Mouse (Mus musculus) myocyte (in vitro differentiated cells): ENCODE results near the gene Naxe. TPM values are rescaled to one million over a fixed set of nuclear protein-coding genes. Genes with fewer than 3 reads are reported as not detected.

Experiments used
- H3K27me3 ChIP-seq: one replicate; pipeline ENCODE4 v1.6.1; 2011; ENCODE audit not compliant: control insufficient read depth, insufficient read depth, insufficient read length
- H3K36me3 ChIP-seq: one replicate; pipeline ENCODE4 v1.6.1; 2011; ENCODE audit not compliant: control insufficient read depth, insufficient read depth
- H3K4me2 ChIP-seq: one replicate; pipeline ENCODE4 v1.6.1; 2011; ENCODE audit warnings: low read depth, control low read depth
- H3K4me3 ChIP-seq: one replicate; pipeline ENCODE4 v1.5.1; 2011; ENCODE audit warnings: mild to moderate bottlenecking, control low read depth, moderate library complexity
- H3K79me2 ChIP-seq: one replicate; pipeline ENCODE4 v1.6.1; 2011; ENCODE audit not compliant: control insufficient read depth, insufficient read depth
- H3ac ChIP-seq: one replicate; pipeline ENCODE4 v1.6.1; 2011; ENCODE audit not compliant: control insufficient read depth, insufficient read length
- CEBPB ChIP-seq: IDR thresholded peaks from 2 replicates; pipeline ENCODE4 v1.6.1; 2011; ENCODE audit warnings: mild to moderate bottlenecking, moderate library complexity; ENCODE audit not compliant: poor library complexity, insufficient read depth, severe bottlenecking
- E2F4 ChIP-seq: IDR thresholded peaks from one replicate; pipeline ENCODE4 v1.6.1; 2011; ENCODE audit warnings: mild to moderate bottlenecking, control low read depth, moderate library complexity; ENCODE audit not compliant: insufficient read depth
- MAX ChIP-seq: IDR thresholded peaks from one replicate; pipeline ENCODE4 v1.6.1; 2011; ENCODE audit warnings: low read depth, mild to moderate bottlenecking, control low read depth
- MYOD1 ChIP-seq, 3 experiments: IDR thresholded peaks; one replicate each; pipeline ENCODE4 v1.6.1; 2011; ENCODE audit warnings: control low read depth in 2 of 3, low read depth in 2 of 3, mild to moderate bottlenecking in 2 of 3, moderate library complexity in 1 of 3; ENCODE audit not compliant: insufficient read length in 2 of 3, control insufficient read depth in 1 of 3
- MYOG ChIP-seq, 3 experiments: IDR thresholded peaks; one replicate each; pipeline ENCODE4 v1.6.1; 2011; ENCODE audit warnings: control low read depth in 2 of 3, low read depth in 2 of 3, mild to moderate bottlenecking in 2 of 3; ENCODE audit not compliant: insufficient read length in 2 of 3, control insufficient read depth in 1 of 3, insufficient read depth in 1 of 3
- POLR2A ChIP-seq: IDR thresholded peaks from one replicate; pipeline ENCODE4 v1.6.1; 2011; ENCODE audit warnings: low read depth, mild to moderate bottlenecking, control low read depth, moderate library complexity; ENCODE audit not compliant: insufficient read length
- POLR2AphosphoS2 ChIP-seq: IDR thresholded peaks from one replicate; pipeline ENCODE4 v1.6.1; 2011; ENCODE audit warnings: low read depth, control low read depth; ENCODE audit not compliant: insufficient read length
- REST ChIP-seq: IDR thresholded peaks from one replicate; pipeline ENCODE4 v1.6.1; 2011; ENCODE audit warnings: mild to moderate bottlenecking, control low read depth, moderate library complexity; ENCODE audit not compliant: insufficient read depth, insufficient read length
- SRF ChIP-seq: IDR thresholded peaks from one replicate; pipeline ENCODE4 v1.6.1; 2011; ENCODE audit warnings: low read depth; ENCODE audit not compliant: control insufficient read depth, insufficient read length
- TCF12 ChIP-seq: IDR thresholded peaks from one replicate; pipeline ENCODE4 v1.6.1; 2011; ENCODE audit warnings: mild to moderate bottlenecking, control low read depth; ENCODE audit not compliant: poor library complexity, insufficient read depth, severe bottlenecking
- TCF3 ChIP-seq: IDR thresholded peaks from one replicate; pipeline ENCODE4 v1.6.1; 2011; ENCODE audit warnings: low read depth, control low read depth; ENCODE audit not compliant: insufficient read length
- USF1 ChIP-seq: IDR thresholded peaks from one replicate; pipeline ENCODE4 v1.6.1; 2011; ENCODE audit warnings: low read depth, mild to moderate bottlenecking, control low read depth, moderate library complexity
- polyA plus RNA-seq: library from polyadenylated mRNA; unstranded; fragments of >200 nt; fragmentation: generic; extraction: Trizol; gene quantifications from one replicate; pipeline ENCODE4 v1.2.1, GENCODE M21; 2012; ENCODE audit warnings: missing spikeins

The Naxe gene
- polyA plus RNA-seq: 141 TPM

DNA sequence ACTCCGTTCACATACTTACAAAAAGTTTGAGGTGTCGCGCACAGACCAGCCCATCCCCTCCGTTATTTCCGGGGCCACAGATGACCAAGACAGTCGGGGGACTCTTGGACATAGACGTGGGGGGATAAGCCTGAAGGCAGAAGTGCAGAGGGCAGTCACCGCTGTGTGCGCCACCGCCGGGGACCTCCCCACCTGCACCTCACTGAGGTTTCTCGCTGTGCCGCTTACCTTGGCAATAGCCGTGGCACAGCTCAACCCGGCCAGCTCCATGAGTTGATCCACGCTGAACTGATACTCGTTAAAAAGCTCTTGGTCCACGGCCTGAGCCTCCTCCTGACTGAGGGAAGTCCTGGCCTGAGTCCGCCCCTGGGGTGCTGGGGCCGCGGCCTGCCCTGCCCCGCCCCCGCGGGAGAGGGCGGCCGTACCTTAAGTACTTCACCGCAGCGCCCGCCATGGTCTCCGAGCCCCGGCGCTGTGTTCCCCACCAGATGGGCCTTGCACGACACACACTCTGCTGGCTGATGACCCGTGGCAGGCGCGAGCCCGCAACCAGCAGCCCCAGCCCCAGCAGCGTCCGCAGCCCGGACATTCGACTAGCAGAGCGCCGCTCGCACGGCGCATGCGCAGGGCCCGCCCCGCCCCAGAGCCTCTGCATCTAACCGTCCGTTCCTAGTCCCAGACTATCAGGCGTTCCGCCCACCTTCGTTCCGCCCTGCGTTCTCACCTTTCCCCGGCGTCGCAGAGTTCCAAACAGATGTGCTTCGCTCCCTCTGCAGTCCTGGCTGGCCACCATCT is at the start of gene Naxe:
Naxe (minus strand) TSS at position 594 of the 795 bp plus-strand sequence.
- peak within 1 kb of the TSS; percentile 61 for H3K4me3 ChIP-seq
- peaks cover 4% of the 10 kb centered on the region for H3K79me2 ChIP-seq
- TF ChIP-seq MYOD1 (IDR thresholded peaks at IDR 0.05; ENCODE audit: control insufficient read depth in 1 of 3, insufficient read length in 2 of 3, low read depth in 2 of 3) (no peak), E2F4 (no peak), MAX (no peak), POLR2A (peak; percentile 93), REST (no peak), SRF (no peak), POLR2AphosphoS2 (peak; percentile 84), USF1 (no peak), TCF3 (no peak), MYOG (IDR thresholded peaks at IDR 0.05; ENCODE audit: control insufficient read depth in 1 of 3, insufficient read depth in 1 of 3, insufficient read length in 2 of 3, low read depth in 2 of 3) (peak in 1 of 3 experiments; percentile 35)
- peak within 1 kb of the TSS; percentile 93 for H3K4me2 ChIP-seq
- peak within 1 kb of the TSS; percentile 55 for H3ac ChIP-seq
- no peaks in the 10 kb centered on the region for H3K27me3 ChIP-seq
- no peaks in the 10 kb centered on the region for H3K36me3 ChIP-seq

DNA sequence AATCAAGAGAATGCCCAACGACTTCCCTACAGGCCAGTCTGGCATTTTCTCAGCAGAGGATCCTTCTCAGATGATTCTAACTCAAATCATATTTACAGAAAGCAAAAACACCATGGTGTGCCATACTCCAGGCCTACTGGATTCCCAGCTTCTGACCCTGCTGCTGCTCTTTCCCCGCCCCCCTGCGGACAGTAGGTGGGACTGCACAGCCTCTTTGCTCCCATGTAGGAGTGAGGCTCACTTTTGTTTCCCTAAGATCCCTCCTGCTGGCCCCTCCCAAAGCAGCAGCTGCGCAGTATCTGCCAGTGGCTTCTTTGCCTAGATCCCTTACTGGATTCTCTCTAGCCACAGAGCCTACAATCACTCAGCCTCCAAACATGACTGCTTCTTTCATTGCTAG is 47.8 kb upstream of the Naxe start:
- H3K79me2 ChIP-seq: no peaks in the 10 kb centered on the region
- H3K4me2 ChIP-seq: no peak overlapping the region
- no peak overlapping the region for H3ac ChIP-seq
- H3K4me3 ChIP-seq: no peak overlapping the region
- TF ChIP-seq USF1 (no peak), POLR2A (no peak), MYOD1 (IDR thresholded peaks at IDR 0.05; ENCODE audit: control insufficient read depth in 1 of 3, insufficient read length in 2 of 3, low read depth in 2 of 3) (no peak), TCF3 (no peak), TCF12 (no peak), SRF (no peak), POLR2AphosphoS2 (no peak), MAX (no peak), MYOG (IDR thresholded peaks at IDR 0.05; ENCODE audit: control insufficient read depth in 1 of 3, insufficient read depth in 1 of 3, insufficient read length in 2 of 3, low read depth in 2 of 3) (no peak), E2F4 (no peak), REST (no peak), CEBPB (no peak)
- H3K36me3 ChIP-seq: peaks cover 12% of the 10 kb centered on the region
- H3K27me3 ChIP-seq: no peaks in the 10 kb centered on the region

DNA sequence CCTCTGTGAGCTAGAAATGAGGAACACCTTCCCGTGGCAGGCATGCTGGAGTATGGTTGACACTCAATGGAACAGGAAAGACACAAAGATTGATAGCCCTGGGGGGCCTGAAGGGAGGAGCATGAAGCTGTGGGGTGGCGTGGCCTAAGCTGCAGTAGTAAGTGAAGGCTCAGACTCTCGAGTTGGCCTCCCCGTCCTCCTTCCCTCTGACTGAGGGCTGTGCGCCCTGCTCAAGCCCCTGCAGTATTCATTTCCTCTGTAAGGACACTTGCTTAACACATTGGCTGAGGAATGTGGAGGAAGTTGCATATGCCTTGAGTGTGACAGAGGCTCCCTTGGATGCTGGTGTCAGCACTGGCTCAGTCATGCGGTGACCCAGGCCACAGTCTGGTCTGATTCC is 44.3 kb upstream of the Naxe start:
- Histone ChIP-seq H3K4me3 (no peak overlapping the region), H3K27me3 (no peaks in the 10 kb centered on the region), H3K79me2 (no peaks in the 10 kb centered on the region), H3K4me2 (no peak overlapping the region), H3ac (no peak overlapping the region), H3K36me3 (peaks cover 8% of the 10 kb centered on the region)
- TF ChIP-seq POLR2A (no peak), SRF (no peak), MYOG (IDR thresholded peaks at IDR 0.05; ENCODE audit: control insufficient read depth in 1 of 3, insufficient read depth in 1 of 3, insufficient read length in 2 of 3, low read depth in 2 of 3) (no peak), E2F4 (no peak), USF1 (no peak), POLR2AphosphoS2 (no peak), REST (no peak), TCF3 (no peak), MAX (no peak), CEBPB (no peak), MYOD1 (IDR thresholded peaks at IDR 0.05; ENCODE audit: control insufficient read depth in 1 of 3, insufficient read length in 2 of 3, low read depth in 2 of 3) (no peak)

DNA sequence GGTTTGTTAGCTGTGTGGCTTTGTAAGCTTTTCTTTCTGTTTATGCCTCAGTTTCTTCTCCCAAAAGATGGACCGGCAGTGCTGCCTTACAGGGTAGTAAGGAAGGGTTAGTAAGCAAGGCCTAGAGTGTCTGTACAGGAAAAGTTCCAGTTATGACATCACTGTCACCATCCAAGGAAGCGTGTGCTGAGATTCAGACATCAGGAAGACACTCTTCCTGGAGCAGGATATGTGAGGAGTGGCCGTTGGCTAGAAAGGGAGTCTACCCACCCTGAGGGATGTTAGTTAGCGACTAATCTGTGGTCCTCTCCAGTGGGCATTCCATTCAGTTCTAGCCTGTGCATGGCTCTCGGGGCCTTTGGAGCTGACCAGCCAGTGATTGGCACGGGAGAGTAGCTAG is 43.9 kb upstream of the Naxe start:
- Histone ChIP-seq H3ac (no peak overlapping the region), H3K79me2 (no peaks in the 10 kb centered on the region)
- TF ChIP-seq SRF: no peak
- TF ChIP-seq USF1: no peak
- no peak for TF ChIP-seq MAX
- TF ChIP-seq POLR2AphosphoS2: no peak

DNA sequence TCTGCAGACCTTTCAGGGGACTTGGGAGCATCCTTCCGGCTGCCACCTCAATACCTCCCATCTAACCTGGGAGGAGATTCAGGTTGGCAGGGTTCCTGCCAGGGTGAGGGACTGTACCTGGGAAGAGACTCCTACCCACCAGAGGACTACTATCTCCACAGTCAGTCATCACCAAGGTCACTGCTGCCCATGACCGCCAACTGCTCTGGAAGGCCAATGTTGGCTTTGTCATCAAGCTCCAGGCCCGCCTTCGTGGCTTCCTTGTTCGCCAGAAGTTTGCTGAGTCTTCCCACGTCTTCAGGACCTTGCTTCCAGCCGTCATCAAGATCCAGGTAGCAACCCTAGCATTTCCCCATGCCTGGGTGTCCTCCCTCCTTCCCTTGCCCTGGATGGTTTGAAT is 43.4 kb upstream of the Naxe start:
- TF ChIP-seq SRF: no peak
- no peak for TF ChIP-seq TCF3
- H3K4me2 ChIP-seq: no peak overlapping the region

More for the DNA sequence above, 43.9 kb upstream of the Naxe start:
- no peak overlapping the region for H3K4me3 ChIP-seq
- no peaks in the 10 kb centered on the region for H3K27me3 ChIP-seq
- no peak overlapping the region for H3K4me2 ChIP-seq
- peaks cover 8% of the 10 kb centered on the region for H3K36me3 ChIP-seq

More for the DNA sequence above, 43.4 kb upstream of the Naxe start:
- no peaks in the 10 kb centered on the region for H3K27me3 ChIP-seq
- H3K4me3 ChIP-seq: no peak overlapping the region
- H3K36me3 ChIP-seq: peaks cover 8% of the 10 kb centered on the region
- no peak overlapping the region for H3ac ChIP-seq
- H3K79me2 ChIP-seq: no peaks in the 10 kb centered on the region
